Mouse (Mus musculus): ENCODE measurements around the gene Rsrc1. TPM values are rescaled to one million over a fixed set of nuclear protein-coding genes. Genes with fewer than 3 reads are reported as not detected.

The Rsrc1 gene
- 50.8 and 60.9 TPM in 2 replicates for total RNA-seq (2017)

DNA sequence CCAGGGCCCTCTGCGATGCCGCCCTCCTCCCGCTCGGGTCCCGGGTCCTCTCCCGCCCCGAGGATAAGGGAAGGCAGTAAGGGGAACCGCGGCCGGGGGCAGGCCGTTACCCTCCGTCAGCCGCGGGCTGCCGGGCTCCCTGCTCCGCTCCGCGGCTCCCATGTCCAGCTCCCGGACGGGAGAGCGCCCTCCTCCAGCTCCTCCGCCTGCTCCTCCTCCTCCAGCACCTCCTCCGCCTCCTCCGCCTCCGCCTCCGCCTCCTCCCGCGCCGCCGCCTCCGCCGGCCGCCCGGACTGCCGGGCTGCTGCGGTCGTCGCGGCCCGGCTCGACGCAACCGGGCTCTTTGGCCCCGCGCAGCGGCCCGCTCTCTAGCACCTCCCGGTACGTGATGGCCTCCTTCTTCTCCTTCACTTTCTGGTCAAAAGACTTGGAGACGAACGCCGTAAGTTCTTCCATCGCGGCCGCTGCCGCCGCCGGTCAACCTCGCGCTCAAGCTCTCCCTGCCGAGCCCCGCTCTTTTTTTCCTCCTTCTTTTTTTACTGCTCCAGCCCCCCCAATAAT lies at the start of gene Rsrc1:
Rsrc1 (plus strand) TSS at position 290 of the 561 bp plus-strand sequence.
- 0 out of 2 replicates have a peak, but pooled peaks have one; percentile 9 for ATAC-seq (replicated peaks; ENCODE audit: low read depth, poor library complexity, severe bottlenecking)

DNA sequence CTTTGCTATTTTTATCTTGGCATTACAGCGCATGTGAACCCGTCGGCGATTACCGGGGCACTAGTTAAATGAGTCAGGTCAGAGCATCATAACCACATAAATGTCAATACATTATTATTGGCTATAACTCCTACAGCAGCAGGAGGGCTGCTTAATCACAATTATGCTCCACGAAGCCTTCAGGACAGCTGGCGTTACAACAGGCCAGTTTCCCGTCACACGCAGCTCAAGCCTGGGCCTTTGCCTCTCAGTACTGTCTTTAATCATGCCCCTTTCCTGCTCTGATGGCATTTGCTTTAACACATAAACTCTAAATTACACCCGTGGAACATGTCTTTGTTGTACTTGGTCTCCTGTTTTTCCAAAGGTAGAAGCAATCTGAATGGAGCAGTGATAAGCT lies 41.5 kb upstream of the Rsrc1 start:
- no peak for ATAC-seq (replicated peaks; ENCODE audit: low read depth, poor library complexity, severe bottlenecking)

DNA sequence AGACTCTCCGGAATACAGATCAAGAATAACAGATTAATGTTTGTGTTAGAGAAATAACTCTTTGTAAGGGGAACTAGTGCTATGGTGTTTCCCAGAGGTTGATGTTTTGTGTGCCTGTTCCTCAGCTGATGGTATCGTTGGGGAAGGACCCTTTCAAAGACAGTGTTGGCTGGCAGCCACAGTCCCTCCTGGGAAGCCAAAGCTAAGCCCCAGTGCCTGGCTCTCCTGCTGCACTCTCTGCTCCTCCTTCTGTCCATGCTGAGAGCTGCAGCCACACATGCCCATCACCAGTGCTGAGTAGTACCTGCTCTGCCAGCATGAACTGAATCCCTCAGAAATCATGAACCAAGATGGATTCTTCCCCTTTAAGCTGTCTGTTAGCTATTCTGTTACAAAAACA lies 26.1 kb upstream of the Rsrc1 start:
- ATAC-seq (replicated peaks; ENCODE audit: low read depth, poor library complexity, severe bottlenecking) = no peak

DNA sequence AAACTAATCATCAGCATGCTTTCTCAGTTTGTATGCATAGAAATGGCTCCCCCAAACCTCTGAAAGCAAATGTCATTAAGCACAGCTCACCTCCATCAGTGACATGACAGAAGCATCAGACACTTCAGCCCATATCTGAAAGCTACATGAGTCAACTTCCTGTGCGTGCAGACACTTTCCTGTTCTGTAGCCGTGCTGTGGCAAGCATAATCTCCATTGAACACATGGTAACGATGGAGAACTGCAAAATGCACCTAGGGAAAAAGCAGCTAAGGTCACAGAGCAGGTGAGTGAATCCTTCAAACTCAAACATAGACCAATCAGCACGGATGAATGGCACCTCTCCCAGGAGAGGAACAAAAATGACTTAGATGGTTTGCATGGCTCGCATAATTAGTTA lies 21.2 kb upstream of the Rsrc1 start:
- ATAC-seq (replicated peaks; ENCODE audit: low read depth, poor library complexity, severe bottlenecking) = peak; percentile 84

DNA sequence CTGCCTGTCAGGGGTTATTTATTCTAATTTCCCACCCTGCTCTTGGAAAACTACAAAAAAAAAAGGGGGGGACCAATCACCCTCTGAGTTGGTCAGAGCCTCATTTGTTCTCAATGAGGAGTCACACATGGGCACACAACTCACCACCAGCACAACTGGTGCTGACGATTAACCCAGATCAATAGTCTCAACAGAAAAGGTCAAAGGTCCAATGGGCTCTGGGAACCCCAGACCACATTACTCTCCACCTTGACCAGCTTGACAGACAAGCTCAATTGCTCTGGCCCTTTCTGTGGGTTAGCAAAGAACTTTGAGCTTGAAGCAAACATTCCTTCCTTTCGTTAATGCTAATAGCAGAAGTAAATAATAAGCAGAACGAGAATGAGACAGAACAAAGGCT lies 16.3 kb upstream of the Rsrc1 start:
- ATAC-seq (replicated peaks; ENCODE audit: low read depth, poor library complexity, severe bottlenecking) = no peak

DNA sequence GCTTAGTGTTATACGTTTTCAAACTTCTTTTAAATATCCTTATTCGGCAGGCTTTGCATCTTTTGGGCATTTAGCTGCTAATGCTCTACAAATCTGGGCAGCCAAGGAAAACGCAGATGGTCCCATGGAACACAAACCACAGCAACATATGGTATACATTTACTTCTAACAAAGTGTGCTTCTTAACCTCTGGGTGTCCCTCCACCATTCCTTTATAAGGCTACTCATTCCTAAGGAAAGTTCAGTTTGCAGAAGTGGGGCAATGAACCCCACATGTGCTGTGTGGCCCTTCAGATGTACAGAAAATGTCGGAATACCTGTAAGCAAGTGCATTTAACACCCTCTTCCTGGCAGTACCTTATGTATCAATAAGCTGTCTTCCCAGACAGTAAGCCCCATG lies 13.7 kb upstream of the Rsrc1 start:
- ATAC-seq (replicated peaks; ENCODE audit: low read depth, poor library complexity, severe bottlenecking) = no peak

DNA sequence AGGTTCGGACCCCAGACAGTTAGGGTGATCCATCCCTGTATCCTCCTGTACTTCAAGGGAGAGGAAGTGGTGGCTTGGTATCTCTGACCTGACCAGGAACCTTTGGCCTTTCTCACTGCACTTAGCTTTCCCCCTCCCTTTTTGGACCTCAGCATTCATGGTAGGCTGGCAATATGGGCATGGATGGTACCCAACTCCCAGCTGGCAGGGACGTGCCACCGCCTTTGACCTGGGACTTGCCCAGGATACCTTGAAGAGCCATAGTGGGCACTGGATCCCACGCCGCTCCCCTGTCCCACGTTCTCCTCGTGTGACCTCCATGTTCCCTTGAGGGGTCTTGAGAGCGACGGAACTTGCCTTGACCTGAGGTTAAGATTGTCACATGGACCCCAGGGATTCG lies 10.9 kb upstream of the Rsrc1 start:
- 0 out of 2 replicates have a peak, but pooled peaks have one; percentile 3 for ATAC-seq (replicated peaks; ENCODE audit: low read depth, poor library complexity, severe bottlenecking)

DNA sequence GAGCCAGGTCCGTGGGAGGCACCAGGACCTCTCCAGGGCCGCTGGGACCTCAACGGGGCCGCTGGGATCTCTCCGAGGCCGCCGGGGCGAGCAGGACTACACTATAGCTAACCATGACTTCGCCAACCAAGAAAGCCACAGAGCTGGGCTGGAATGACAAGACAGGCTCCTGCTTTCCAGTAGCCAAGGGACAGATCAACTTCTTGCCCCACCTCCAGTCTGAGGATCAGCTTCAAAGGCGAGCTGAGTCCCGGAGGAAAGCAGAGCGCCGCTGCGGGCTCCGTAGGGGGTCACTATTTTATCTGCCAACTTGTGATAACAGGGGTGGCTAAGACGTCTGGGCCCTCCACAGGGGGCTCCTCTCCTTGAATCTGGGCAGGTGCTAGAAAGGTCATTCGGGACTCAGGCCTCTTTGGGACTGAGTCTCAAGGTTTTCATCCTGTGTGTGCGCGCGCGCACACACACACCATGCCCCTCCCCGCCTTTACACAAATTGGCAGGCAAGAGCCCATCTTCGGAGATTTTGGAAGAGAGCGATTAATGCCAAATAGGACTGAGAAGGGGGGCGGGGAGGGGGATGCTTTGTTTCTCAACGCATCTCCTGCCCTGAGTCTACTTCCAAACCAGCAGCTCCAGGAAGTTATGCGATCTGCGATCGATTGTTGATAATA lies 10.4 kb upstream of the Rsrc1 start:
- ATAC-seq (replicated peaks; ENCODE audit: low read depth, poor library complexity, severe bottlenecking) = peak; percentile 4; the same call in 1 of the 2 replicates

DNA sequence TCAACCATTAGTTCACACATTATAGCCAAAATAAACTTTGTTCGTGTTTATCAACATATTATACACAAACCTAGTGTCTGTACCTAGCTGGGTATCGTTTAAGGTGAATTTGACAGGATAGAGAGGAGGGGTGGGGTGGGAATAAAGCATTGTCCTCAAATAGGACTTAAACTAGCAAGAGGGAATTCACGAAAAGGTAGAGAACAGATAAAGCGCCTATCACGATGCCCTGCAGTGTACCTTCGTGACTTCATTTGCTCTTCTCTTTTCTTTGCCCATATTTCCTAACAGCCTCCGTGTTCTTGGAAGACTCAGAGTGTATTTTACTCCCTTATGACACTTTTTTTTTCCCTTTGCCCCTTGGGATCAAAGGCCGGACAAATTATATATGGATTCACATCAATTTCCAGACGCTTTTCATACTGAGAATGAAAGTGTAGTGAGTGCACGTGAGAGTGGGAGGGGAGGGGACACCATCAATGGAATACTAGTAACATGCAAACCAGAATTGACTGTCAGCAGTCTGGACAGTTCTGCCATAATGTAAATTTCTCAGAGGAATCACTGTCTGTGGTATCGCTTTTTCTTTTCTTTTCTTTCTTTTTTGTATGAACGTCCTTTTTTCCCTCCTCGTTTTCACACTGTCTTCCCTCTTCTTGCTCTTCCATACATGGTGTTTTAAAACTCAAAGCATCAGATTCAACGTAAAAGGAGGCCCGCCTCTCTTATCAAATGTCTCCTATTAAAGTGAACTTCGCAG lies 8.8 kb upstream of the Rsrc1 start:
- ATAC-seq (replicated peaks; ENCODE audit: low read depth, poor library complexity, severe bottlenecking) = no peak

DNA sequence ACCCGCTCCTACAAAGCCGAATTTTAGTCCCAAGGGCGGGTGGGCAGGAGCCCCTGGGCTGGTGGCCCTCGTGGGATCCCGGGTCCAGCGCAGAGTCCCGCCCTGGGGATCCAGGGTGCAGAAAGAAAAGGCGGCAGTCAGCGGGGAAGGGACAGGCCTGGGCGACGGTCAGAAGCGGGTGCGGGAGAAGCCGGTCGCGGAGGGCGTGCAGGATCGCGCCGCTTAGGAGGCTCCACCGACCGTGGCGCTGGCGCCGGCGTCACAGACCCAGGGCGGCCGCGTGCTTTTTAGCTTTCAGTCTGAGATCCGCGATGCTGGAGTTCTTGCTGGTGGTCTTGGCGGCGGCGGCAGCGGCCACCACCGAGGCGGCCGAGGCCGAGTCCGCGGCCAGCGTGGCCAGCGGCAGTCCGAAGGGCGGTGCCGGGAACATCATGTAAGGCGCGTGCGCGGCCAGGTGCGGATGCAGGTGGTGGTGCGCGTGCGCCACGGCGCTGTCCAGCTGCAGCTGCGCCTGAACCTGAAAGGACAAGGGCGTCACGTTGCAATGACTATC lies 7.7 kb upstream of the Rsrc1 start:
- peak; percentile 40 for ATAC-seq (replicated peaks; ENCODE audit: low read depth, poor library complexity, severe bottlenecking)

DNA sequence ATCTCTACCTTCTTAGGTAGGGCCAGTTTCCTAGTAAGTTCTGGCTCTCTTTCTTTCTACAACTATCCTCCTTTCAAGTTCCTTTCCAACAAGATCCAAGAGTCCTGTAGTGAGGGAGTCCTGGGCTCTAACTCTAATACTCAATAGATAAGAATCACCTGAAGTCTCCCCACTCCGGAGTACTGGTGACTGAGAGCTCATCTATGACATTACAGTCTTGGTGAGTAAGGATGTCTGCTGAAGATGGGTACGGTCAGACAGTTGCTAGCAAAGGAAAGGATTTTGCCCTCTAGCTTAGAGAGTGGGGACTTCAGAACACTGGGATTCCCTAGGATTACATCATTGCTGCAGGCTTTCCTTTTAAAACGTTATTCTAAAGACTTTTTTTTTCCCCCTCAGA lies 6.7 kb upstream of the Rsrc1 start:
- no peak for ATAC-seq (replicated peaks; ENCODE audit: low read depth, poor library complexity, severe bottlenecking)

DNA sequence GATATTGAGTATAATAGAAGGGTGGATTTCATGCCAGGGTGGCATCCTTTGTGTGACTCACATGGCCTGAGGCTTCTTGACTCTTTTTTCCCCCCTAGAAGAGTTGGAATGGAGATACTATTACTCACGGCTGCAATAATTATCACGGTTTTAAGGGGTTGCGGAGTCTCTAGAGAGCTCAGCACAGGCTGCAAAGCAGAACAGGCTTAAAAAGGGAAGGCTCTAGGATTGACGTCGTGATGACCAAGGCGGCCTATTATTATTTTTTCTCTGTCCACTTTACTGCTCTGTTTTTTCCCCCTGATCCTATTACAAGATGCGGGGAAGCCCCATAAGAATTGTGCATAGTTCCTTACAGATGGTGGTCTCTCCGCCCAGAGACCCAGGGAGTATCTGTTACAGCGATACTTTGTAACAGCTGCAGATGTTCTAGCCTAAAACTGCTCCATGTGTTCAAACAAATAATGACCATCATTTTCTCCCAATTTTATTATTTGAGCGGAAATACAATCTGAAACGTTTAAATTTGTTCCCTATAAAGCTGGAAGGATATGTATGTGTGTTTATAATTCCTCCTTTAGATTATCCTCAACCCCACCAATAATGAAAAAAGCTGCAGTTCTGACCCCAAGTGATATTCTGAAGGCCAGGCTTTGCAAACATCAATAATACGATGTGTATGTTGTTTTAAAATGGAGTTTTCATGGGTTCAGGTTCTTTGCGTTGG lies 4.1 kb upstream of the Rsrc1 start:
- no peak for ATAC-seq (replicated peaks; ENCODE audit: low read depth, poor library complexity, severe bottlenecking)

DNA sequence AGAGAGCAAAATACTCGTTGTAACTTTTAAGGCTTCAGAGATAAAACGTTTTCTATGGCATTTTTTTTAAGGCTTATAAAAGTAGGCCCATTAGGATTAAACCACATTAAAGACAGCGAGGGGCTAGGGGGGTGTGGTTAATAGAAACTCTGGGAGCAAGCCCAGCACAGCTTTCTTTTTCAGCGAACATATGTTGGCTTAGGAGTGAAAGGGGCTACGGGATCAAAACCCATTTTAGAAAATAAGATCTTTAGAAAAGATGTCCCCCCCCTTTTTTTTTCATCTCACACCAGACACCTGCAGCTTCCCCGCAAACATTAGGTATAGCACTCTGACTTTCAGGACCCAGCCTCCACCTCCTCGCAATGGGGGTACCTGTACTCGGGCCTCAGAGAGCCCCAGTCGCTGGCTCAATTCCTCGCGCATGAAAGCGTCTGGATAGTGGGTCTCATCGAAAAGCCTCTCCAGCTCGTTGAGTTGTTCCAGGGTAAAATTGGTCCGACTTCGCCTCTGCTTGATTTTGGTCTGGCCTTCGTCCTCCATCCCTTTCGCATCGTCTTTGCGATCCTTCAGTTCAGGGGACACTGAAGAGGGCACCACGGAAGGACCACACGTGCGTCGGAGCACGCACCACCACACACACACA lies 3.3 kb upstream of the Rsrc1 start:
- no peak for ATAC-seq (replicated peaks; ENCODE audit: low read depth, poor library complexity, severe bottlenecking)

DNA sequence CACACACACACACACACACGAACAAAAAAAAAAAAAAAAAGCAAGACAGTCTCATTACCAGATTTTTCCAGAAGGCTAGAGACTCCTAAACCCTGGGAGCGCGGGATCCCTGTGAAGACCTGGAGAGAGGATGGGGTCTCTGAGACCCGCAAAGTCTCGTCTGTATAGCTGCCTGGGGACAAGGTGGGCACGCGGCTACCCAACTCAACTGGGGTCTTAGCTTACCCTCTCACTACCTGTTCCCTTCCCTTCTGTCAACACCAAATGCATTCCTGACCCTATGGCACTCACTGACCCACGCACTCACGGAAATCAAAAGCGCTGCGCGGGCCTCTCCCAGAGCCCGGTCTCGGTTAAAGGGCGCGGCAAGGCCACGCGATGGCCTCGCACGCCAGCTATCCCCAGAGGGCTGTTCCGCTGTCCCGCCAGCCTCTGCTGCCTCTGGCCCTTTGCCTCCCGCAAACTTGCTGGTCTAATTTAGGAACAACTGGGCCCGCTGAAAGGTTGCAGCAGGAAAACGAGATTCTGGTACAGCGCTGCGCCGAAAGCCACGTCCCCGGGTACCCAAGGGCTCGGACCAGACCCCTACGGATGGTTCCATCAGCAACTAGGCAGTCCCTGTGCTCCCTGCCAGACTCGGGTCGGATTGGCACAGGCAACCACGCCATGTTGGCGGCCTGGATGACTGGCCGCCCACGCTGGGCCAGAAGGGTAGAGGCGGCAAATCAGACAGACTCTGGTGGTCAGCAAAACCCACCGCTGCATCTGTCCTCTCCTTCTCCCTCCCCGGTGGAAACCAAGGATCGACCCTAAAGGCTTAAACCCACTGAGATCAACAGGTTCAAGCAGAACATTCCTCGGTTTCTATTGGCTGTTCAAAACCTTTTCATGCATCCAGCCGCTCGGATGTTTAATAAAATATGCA lies 2.5 kb upstream of the Rsrc1 start:
- ATAC-seq (replicated peaks; ENCODE audit: low read depth, poor library complexity, severe bottlenecking) = 0 out of 2 replicates have a peak, but pooled peaks have one; percentile 12

DNA sequence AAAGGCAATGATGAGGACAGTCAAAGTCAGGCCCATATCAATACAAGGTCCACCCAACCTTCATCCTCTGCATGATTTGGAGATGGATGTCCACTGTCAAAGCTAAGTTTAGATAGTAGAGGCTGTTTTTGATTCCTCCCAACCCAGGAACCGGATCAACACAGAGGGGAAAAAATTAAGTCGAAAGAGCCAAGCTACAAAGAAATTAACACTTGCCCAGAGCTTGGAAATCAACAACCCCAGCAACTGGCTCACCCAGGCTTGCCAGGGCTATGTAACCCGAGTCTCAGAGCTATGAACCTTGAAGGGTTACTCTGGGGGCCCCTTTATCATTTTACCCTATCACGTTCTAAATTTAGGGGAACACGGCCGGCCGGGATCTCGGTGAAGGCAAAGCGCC lies 1.7 kb upstream of the Rsrc1 start:
- no peak for ATAC-seq (replicated peaks; ENCODE audit: low read depth, poor library complexity, severe bottlenecking)

DNA sequence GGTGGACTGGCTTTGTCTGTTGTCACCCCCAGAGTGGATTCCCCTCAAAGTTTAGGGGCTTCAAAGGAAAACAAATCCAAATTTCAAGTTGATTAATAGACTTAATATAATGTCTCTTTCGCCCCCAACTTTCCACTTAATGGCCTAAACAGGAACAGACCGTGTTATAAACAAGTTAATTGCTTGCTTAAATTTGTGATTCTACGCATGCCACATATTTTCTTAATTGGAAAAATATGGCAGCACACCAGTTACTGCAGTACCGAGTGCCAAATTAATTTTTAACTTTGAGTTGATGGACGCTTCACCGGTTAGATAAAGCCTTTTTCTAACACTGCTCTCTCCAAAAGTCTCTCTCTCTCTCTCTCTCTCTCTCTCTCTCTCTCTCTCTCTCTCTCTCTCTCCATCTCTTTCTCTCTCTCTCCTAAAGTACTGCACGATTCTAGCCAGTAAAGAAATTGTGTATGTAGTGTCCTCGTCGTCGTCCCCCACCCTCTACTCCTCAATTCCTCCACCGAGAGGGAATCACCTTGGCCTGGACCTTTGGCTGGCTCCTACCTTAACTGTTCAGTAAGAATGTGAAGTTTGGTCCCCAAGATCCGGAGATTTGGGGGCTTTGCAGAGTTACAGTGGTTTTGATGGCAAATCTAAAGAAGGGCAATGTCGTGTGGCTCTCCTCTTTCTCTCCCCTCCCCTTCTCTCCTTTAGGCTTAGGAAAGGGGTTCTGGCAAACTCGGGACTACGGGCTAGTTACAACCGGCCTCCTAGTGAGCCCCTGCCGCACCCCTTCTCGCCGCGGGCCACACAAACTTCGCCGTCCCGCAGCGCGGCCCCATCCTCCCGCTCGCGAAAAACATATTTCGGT lies 847 bp upstream of the Rsrc1 start:
- no peak for ATAC-seq (replicated peaks; ENCODE audit: low read depth, poor library complexity, severe bottlenecking)

DNA sequence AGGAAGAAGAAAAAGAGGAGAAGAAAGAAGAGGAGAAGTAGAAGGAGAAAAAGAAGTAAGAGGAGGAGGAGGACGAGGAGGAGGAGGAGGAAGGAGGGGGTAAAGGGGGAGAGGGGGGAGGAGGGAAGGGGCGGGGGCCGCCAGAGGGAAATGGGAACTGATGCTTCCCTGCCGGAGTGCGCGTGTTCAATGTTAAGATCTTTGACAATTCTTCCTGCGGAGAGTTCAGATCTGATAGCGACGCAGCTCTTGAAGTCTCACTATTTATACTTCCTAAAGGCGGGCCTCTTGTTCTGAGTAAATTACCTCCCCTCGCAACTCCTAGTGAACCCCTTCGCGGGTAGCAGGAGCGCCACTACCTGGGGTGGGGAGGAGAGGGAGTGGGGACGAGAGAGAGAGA lies 516 bp downstream of the Rsrc1 start, which contains the start of gene Shox2:
Shox2 (minus strand) TSS at position 66 of the 400 bp plus-strand sequence.
- no peak for ATAC-seq (replicated peaks; ENCODE audit: low read depth, poor library complexity, severe bottlenecking)

Measured in common myeloid progenitor, adult 5-6 weeks (primary cell).